15 mouse cellular contexts compared by ENCODE assay signal in genomic region chr2:13527531-13527930, GRCm38 (mm10). TPM values are rescaled to one million over a fixed set of nuclear protein-coding genes. Genes with fewer than 3 reads are reported as not detected.
A peak's percentile ranks its signal among the peaks of the same experiment; 100 is the strongest.
DNase-seq lines count a peak whose midpoint lies in the region; ATAC-seq and TF ChIP-seq lines count a peak whose summit lies in the region.
"Had no signal": no experiment of that assay in that cellular context is flagged by ENCODE, and none has a peak within 500 bp of the region (broad histone marks: within the 10 kb centered on the region; RNA-seq: fewer than 3 reads in every experiment).

No protein-coding gene starts in this region.

- H3K27ac ChIP-seq in heart, embryonic 16.5 days (ENCODE audit: low read length), result 0 out of 2 replicates have a peak overlapping the region, but pooled peaks have one; percentile 1
- no peak overlapping the region for H3K27ac ChIP-seq in lung, embryonic 14.5 days (ENCODE audit: low read depth)
- no peak overlapping the region for H3K27ac ChIP-seq in thymus, adult 2 months (ENCODE audit: control insufficient read depth, insufficient read depth, low read length)

- no peak for TF ChIP-seq POLR2A in lung, adult 2 months (IDR thresholded peaks at IDR 0.05; ENCODE audit: borderline replicate concordance, extremely low read depth, low read depth, low read length)
- no peak for TF ChIP-seq POLR2A in thymus, adult 2 months (IDR thresholded peaks at IDR 0.05; ENCODE audit: control insufficient read depth, extremely low read depth, insufficient read depth, low read length, poor library complexity)

- H3K9me3 ChIP-seq in heart, embryonic 16.5 days (replicated peaks; ENCODE audit: control insufficient read depth, low read length), result no peaks in the 10 kb centered on the region
- H3K9me3 ChIP-seq in lung, embryonic 14.5 days (ENCODE audit: low read depth, low read length), result no peaks in the 10 kb centered on the region

- no peak overlapping the region for H3K4me2 ChIP-seq in heart, embryonic 16.5 days (ENCODE audit: low read depth, low read length)
- H3K4me2 ChIP-seq in lung, embryonic 14.5 days, result no peak overlapping the region

- no peak for ATAC-seq in heart, embryonic 16.5 days (replicated peaks; ENCODE audit: extremely low read depth, insufficient read depth, low FRiP score)
- no peak for ATAC-seq in lung, embryonic 14.5 days (ENCODE audit: insufficient read depth)

- H3K9ac ChIP-seq in heart, embryonic 16.5 days (ENCODE audit: low read length), result no peak overlapping the region
- H3K9ac ChIP-seq in lung, embryonic 14.5 days, result no peak overlapping the region

- no peaks in the 10 kb centered on the region for H3K27me3 ChIP-seq in heart, embryonic 16.5 days (ENCODE audit: control insufficient read depth, insufficient read depth, low read length)
- H3K27me3 ChIP-seq in lung, embryonic 14.5 days (ENCODE audit: insufficient read depth, low read length), result no peaks in the 10 kb centered on the region
- no peaks in the 10 kb centered on the region for H3K27me3 ChIP-seq in thymus, adult 2 months (ENCODE audit: control insufficient read depth, insufficient read depth, low read length)

- H3K36me3 ChIP-seq in heart, embryonic 16.5 days (ENCODE audit: control insufficient read depth, insufficient read depth), result no peaks in the 10 kb centered on the region
- no peaks in the 10 kb centered on the region for H3K36me3 ChIP-seq in lung, embryonic 14.5 days (ENCODE audit: insufficient read depth)
- H3K36me3 ChIP-seq in thymus, adult 2 months (ENCODE audit: control insufficient read depth, insufficient read depth, low read length), result no peaks in the 10 kb centered on the region

- WGBS in heart, embryonic 16.5 days, result 46% methylated on average over 4 of the region's 4 CpGs
- 63% methylated on average over 4 of the region's 4 CpGs for WGBS in lung, embryonic 14.5 days
- 55% methylated on average over 4 of the region's 4 CpGs for WGBS in lung, adult 2 months
- WGBS in thymus, adult 2 months, result 91% methylated on average over 4 of the region's 4 CpGs

- TF ChIP-seq CTCF in lung, embryonic 14.5 days (IDR thresholded peaks at IDR 0.05; ENCODE audit: low read depth), result no peak
- no peak for TF ChIP-seq CTCF in lung, adult 2 months (IDR thresholded peaks at IDR 0.05; ENCODE audit: insufficient read depth, low read length)
- TF ChIP-seq CTCF in thymus, adult 2 months (IDR thresholded peaks at IDR 0.05; ENCODE audit: borderline replicate concordance, control insufficient read depth, extremely low read depth, insufficient read depth, low read length, poor library complexity), result no peak

- H3K4me3 ChIP-seq in heart, embryonic 16.5 days (ENCODE audit: low read length), result no peak overlapping the region
- no peak overlapping the region for H3K4me3 ChIP-seq in lung, embryonic 14.5 days (ENCODE audit: low read depth, low read length)
- no peak overlapping the region for H3K4me3 ChIP-seq in lung, adult 2 months (replicated peaks; ENCODE audit: extremely low read depth, low read depth, low read length)
- H3K4me3 ChIP-seq in thymus, adult 2 months (ENCODE audit: control insufficient read depth, insufficient read depth, low read length), result no peak overlapping the region
- H3K4me3 ChIP-seq: erythroblast, embryonic 14.5 days had no signal

- peak; percentile 7 for DNase-seq in cerebellum, adult 8-10 months
- DNase-seq in cerebellum, postnatal 4 days (ENCODE audit: low spot score in 2 of 2), result no peak
- DNase-seq in heart, adult 18-20 months, result no peak
- DNase-seq in lung, embryonic 14.5 days, result peak; percentile 26
- DNase-seq in lung, adult 2 months, result no peak
- DNase-seq in brain, adult 2 months (ENCODE audit: low read depth, low spot score), result peak; percentile 29
- DNase-seq in thymus, adult 2 months, result no peak
- DNase-seq: kidney, adult 11 months; kidney, postnatal 4 days; lung, adult 18-20 months; thymus, adult 18-20 months had no signal

- H3K4me1 ChIP-seq in heart, embryonic 16.5 days (ENCODE audit: control insufficient read depth, insufficient read depth, low read length), result 0 out of 2 replicates have a peak, but pooled peaks cover 13% of the 10 kb centered on the region
- H3K4me1 ChIP-seq in lung, embryonic 14.5 days (ENCODE audit: insufficient read depth), result no peaks in the 10 kb centered on the region
- H3K4me1 ChIP-seq in lung, adult 2 months (ENCODE audit: control insufficient read depth, insufficient read depth, low read length), result peaks cover 5% of the 10 kb centered on the region; the same call in 1 of the 2 replicates
- H3K4me1 ChIP-seq in thymus, adult 2 months (replicated peaks; ENCODE audit: control insufficient read depth, insufficient read depth, low read length), result no peaks in the 10 kb centered on the region

RNA-seq across cellular contexts. Expression of gene Trdmt1, which starts 16.9 kb away (rescaled TPM):
- 10.4 and 11.2 TPM in 2 replicates for polyA plus RNA-seq in heart, embryonic 16.5 days (2015; fragmentation: Nextera tagmentation; extraction: Ambion mirVana)
- 1 to 10 TPM; 5.2 to 6.7 TPM for total RNA-seq in heart, adult 18-20 months (2021)
- polyA plus RNA-seq in lung, embryonic 14.5 days (2014; fragmentation: Nextera tagmentation; extraction: Ambion mirVana), result 18.1 TPM in 2 replicates
- 2.2 and 4.2 TPM in 2 replicates for polyA plus RNA-seq in lung, adult 2 months (2012; rRNA removed)
- 2.8 and 3.0 TPM in 2 replicates for polyA plus RNA-seq in thymus, adult 2 months (2012; rRNA removed)

RNA-seq across cellular contexts. Expression of gene Cubn, which starts 35.9 kb away (rescaled TPM):
- polyA plus RNA-seq in heart, embryonic 16.5 days (2015; fragmentation: Nextera tagmentation; extraction: Ambion mirVana), result 0.28 and 0.29 TPM in 2 replicates
- total RNA-seq in heart, adult 18-20 months (2021), result 1 to 10 TPM in 1 of 2 experiments, under 1 TPM in 1; 0.87 to 1.2 TPM
- polyA plus RNA-seq in lung, embryonic 14.5 days (2014; fragmentation: Nextera tagmentation; extraction: Ambion mirVana), result 1.4 and 1.5 TPM in 2 replicates
- polyA plus RNA-seq in lung, adult 2 months (2012; rRNA removed), result 0.11 and 0.17 TPM in 2 replicates
- polyA plus RNA-seq in thymus, adult 2 months (2012; rRNA removed), result 0.05 and 0.06 TPM in 2 replicates
- total RNA-seq: megakaryocyte-erythroid progenitor cell, adult 5-6 weeks; monocyte, adult 5-6 weeks had no signal
- polyA plus RNA-seq: erythroblast, embryonic 14.5 days had no signal

RNA-seq across cellular contexts. Expression of gene Vim, which starts 46.2 kb away (rescaled TPM):
- polyA plus RNA-seq in heart, embryonic 16.5 days (2015; fragmentation: Nextera tagmentation; extraction: Ambion mirVana), result 820 and 887 TPM in 2 replicates
- 100 to 1,000 TPM; 296 to 301 TPM for total RNA-seq in heart, adult 18-20 months (2021)
- 843 and 848 TPM in 2 replicates for polyA plus RNA-seq in lung, embryonic 14.5 days (2014; fragmentation: Nextera tagmentation; extraction: Ambion mirVana)
- 1,792 and 2,353 TPM in 2 replicates for polyA plus RNA-seq in lung, adult 2 months (2012; rRNA removed)
- polyA plus RNA-seq in thymus, adult 2 months (2012; rRNA removed), result 826 and 901 TPM in 2 replicates

Comparison
In these comparisons a context has a peak if more than half of its experiments do, and no peak if none do; other contexts are left out.
1. DNase-seq: peak in cerebellum, adult 8-10 months (single experiment), lung, embryonic 14.5 days (single experiment) and brain, adult 2 months (single experiment); none in cerebellum, postnatal 4 days (0 of 2), heart, adult 18-20 months (0 of 2), lung, adult 2 months (single experiment) and thymus, adult 2 months (single experiment).